Mouse (Mus musculus) cerebral cortex, adult 2 months (tissue): ENCODE results near the gene Fam102b.

Source experiments
- WGBS: fragments of 180-500 bp; shearing (Covaris S2); methylation state at CpG from one replicate; pipeline ENCODE4 v1.1.7; 2018; 5-methylcytosine and 5-hydroxymethylcytosine counted together

The Fam102b gene

DNA sequence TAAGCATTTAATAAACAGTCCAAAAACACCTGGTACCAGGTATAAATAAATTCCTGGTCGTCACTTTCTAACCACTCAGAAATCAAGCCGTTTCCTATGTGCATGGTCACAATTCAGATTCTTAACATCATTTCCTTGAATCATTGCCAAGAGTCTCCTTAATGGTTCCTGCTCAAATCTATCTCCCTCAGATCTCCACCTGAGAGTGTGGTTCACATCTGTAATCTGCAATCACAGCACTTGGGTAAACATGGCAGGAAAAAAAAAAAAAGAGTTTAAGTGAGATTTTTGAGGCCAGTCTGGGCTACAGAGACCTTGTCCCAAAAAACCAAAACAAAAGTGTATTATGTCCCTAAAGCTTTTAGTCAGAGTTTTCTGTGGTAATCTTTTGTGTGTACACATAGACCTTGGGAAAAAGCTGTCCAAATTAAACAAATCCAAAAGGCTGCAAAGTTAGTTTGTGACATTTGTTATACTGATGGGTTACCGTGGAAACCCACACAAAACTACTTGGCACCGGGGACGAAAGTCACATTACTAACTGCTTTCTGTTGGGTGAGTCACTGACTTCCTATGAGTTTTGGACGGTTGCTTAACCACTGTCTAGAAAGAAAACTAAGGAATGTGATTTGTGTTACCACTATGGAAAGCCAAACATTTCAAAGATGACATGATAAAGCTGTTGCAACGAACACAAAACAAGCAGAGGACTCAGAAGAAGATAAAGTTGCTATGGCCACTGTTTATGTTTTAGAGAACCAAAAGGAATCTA, 16.7 kb downstream of the Fam102b start:
- WGBS, result 36% methylated on average over 7 of the region's 7 CpGs

GRCm38 (mm10) chr3:109008180-109008579, 19.2 kb downstream of the Fam102b start:
- 83% methylated on average over 5 of the region's 5 CpGs for WGBS

- WGBS, result 85% methylated on average over 5 of the region's 5 CpGs
Measured at GRCm38 (mm10) chr3:109005777-109006176, 21.6 kb downstream of the Fam102b start.

GRCm38 (mm10) chr3:108999173-108999572, 28.2 kb downstream of the Fam102b start:
- WGBS, result 93% methylated on average over 1 of the region's 1 CpGs

GRCm38 (mm10) chr3:108997762-108998161, 29.6 kb downstream of the Fam102b start:
- WGBS, result 81% methylated on average over 4 of the region's 4 CpGs

- WGBS, result 62% methylated on average over 11 of the region's 11 CpGs
Measured at GRCm38 (mm10) chr3:108997284-108997683, 30.1 kb downstream of the Fam102b start.

- WGBS, result 78% methylated on average over 2 of the region's 2 CpGs
Measured at GRCm38 (mm10) chr3:108995379-108995778, 32.0 kb downstream of the Fam102b start.

DNA sequence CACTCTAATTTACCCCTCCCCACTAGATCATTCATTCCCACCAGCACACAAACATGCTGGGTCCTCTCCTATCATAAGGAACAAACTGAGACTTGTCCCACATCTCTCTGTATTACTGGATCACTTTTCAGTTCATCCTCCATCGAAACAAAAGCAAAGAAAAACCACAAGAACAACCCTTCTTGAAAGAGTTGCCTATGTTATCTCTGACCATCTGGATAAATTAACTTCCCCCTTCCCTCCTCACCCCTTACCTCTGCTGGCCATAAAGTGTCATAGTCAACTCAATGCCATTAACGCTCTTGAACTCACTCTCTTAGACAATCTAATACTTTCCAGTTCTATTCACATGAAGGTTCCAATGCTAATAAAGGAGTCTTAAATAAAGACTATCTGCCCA, 32.9 kb downstream of the Fam102b start:
- 91% methylated on average over 2 of the region's 2 CpGs for WGBS

DNA sequence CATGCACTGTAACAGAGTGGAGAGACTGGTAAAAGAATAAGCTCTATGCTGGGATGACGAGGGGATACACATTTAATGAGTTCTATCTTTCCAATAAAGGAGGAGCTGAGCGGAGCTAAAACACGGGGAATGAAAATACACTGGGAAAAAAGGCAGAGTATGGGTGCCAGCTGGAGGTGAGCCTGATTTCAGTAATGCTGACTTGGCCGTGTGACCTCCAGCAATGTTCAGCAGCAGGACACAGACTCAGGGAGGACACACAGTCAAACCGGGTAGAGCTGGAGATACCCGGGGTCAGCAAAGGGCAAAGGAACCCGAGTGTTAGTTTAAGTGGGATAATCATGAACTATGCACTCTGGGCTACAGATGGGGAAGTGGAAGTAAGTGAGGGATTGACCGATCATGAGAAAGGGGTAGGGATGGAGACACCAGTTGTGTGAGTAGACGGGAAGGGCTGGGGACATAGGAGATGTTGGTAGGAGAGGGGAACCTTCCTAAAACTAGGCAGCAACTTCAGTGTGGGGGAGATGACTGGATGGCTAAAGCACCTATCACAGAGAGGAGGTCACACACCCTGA, 37.3 kb downstream of the Fam102b start:
- 79% methylated on average over 9 of the region's 9 CpGs for WGBS

GRCm38 (mm10) chr3:108987009-108987659, 40.3 kb downstream of the Fam102b start:
- 52% methylated on average over 12 of the region's 12 CpGs for WGBS

DNA sequence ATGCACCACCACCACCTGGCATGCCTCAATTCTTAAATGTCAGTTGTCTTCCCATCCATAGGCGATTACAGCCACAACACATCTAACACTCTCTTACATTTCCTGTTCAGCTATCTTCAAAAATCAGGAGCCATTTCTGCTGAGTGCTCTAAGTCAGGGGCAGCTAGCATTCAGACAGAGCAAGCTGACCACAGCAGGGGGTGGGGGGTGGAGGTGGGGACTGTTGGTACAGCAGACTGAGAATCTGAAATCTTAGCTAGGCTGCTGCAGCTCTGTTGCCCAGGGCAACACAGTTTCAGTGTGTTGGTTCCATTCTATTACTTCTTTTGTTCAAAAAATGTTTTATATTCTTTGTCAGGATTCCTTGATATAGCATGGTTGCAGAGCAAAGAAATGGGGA, 40.9 kb downstream of the Fam102b start:
- WGBS, result 71% methylated on average over 1 of the region's 1 CpGs

DNA sequence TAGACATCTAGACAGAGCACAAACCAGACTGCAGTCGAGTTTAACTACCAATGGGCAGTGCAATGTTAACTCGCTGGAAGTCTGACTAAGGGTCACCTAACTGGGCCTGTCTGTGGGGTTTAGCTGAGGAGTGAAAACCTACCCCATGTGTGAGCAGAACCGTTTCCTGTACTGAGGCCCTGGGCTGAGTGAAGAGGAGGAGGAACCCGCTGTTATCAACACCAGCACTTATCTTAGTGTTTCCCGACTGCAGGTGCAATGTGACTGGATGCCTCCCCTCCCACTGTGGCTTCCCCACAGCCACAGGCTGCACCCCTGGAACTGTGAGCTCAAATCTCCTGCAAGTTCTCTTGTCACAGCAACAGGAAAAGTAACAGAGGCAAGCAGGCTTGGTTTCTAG, 43.4 kb downstream of the Fam102b start:
- WGBS, result 84% methylated on average over 5 of the region's 5 CpGs

DNA sequence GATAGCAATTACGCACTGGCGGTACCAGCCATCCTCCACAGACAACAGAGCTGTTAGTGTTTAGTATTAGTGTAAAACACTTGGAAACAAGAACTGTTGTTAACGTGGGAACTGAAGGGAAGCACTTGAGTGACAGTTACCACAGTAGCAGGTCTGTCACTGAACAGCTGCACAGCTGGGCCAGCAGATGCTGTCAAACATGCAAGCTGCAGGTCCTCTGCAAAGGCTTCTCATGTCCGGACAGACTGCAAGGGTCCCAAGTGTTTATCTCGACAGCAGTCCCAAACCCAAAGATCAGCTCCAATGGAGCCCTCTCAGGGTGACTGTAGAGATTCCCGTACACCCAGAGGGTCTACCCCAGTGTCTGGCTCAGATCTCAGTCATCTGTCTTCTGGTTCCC, 45.5 kb downstream of the Fam102b start:
- WGBS, result 79% methylated on average over 6 of the region's 6 CpGs

GRCm38 (mm10) chr3:108977340-108978030, 49.9 kb downstream of the Fam102b start:
- WGBS, result 92% methylated on average over 13 of the region's 13 CpGs

GRCm38 (mm10) chr3:108974920-108975485, 52.4 kb downstream of the Fam102b start:
- WGBS, result 73% methylated on average over 15 of the region's 15 CpGs

GRCm38 (mm10) chr3:108973980-108974660, 53.3 kb downstream of the Fam102b start:
- 85% methylated on average over 13 of the region's 13 CpGs for WGBS

DNA sequence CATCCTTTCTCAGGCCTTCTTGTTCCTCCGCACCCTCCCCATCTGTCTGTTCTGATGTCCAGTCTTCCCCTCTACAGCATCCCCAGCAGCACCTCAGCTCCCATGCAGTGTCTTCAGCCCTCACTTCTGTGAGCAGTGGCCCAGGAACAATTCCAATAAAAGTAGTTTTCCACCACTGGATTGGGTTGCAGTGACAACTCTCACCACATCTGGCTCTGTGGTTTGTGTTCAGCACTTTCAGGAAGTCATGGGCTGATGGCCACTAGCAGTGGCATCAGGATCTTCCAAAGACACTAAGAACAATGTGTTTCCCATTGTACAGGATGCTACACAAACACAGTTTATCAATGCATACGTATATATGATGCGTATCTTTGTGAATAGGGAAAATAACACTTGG, 61.4 kb downstream of the Fam102b start:
- 92% methylated on average over 3 of the region's 3 CpGs for WGBS

- 80% methylated on average over 7 of the region's 7 CpGs for WGBS
Measured at GRCm38 (mm10) chr3:108964361-108965044, 62.9 kb downstream of the Fam102b start.

DNA sequence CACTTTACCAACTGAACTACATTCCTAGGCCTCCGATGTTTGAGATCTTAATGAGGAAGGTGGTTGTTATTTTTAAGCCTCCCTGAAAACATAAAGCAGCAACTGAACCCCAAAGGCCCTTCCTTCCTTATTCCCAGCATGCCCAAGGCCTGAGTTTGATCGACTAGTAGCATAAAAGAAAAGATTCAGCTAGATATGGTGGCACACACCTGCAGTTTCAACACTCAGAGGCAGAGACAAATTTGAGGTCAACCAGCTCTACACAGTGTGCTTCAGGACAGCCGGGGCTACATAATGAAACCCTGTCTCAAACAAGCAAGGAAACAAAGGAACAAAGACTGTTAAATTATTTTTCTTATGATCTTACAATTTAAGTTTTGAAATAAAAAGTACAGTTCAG, 63.6 kb downstream of the Fam102b start:
- 58% methylated on average over 3 of the region's 3 CpGs for WGBS

DNA sequence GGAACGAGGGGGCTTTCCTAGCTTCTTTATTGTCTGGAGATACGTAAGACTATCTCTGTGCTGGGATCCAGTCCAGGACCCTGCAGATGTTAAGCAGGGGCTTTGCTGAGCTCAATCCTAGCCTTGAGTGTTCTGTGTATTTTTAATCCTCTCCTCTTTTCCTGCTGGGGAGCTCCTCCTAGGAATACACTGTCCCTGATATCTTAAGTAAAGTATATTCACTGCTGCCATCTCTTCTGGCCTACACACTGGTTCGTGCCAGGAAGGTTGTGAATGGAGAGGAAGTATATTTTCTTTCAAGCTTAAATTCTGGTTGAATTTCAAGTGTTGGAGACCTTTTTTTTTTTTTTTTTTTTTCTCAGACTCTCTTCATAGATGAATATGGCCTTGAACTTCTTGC, 64.1 kb downstream of the Fam102b start:
- WGBS, result 51% methylated on average over 3 of the region's 3 CpGs

- 56% methylated on average over 6 of the region's 6 CpGs for WGBS
Measured at GRCm38 (mm10) chr3:108961655-108962054, 65.8 kb downstream of the Fam102b start.
